Mouse (Mus musculus) ovary, adult 10 weeks (tissue): ENCODE measurements around the gene Klhl31. TPM values are rescaled to one million over a fixed set of nuclear protein-coding genes. Genes with fewer than 3 reads are reported as not detected.

Experiments
- polyA plus RNA-seq: library from polyadenylated mRNA; stranded (reverse); fragments of 350-450 nt; fragmentation: Illumina TruSeq; extraction: RNeasy Lipid Tissue Mini Kit (QIAGEN cat#74804); gene quantifications from one replicate; pipeline ENCODE4 v1.2.3, GENCODE M21; 2014

Klhl31 gene
- 8.2 TPM for polyA plus RNA-seq

GRCm38 (mm10) chr9:77636450-77636951, at the start of gene Klhl31:
TSS of gene Klhl31 (plus strand) at chr9:77636500.

Other genes starting within 250 kb of the Klhl31 start
- gene Lrrc1, start 91.6 kb upstream of the Klhl31 start, polyA plus RNA-seq, result 39.3 TPM
- 92.2 TPM for gene Gclc, start 118.0 kb downstream of the Klhl31 start, polyA plus RNA-seq